10 mouse cellular contexts compared by ENCODE assay signal in the genomic region with DNA sequence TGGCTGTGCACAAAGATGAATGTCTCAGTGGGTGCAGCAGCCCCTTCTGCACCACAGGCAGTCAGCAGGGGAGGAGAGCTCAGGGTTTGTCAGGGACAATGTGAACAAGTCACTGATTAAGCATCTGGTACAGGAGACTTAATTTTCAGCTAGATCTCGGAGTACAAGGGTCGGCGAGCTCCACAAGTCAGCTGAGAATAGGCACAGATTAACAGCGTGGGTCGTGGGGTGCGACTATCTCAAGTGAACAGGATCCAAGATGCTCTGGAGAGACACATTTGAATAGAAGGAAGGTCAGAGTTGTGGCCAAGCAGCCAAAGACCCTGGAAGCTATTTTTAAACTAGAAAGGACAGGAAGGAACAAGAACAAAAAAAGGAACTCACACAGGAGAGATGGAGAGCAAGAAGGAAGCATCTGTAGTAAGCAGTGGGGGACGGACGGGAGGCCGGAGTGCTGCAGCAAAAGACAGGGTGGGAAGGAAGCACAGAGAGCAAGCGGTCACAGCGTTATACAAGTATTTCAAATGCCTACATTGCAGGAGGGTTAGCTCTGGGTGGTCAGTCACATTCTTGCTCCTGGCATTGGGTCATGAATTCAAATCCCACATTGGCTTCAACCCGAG.
DNase-seq lines count a peak whose midpoint lies in the region; ATAC-seq lines count a peak whose summit lies in the region.
"Had no signal": no experiment of that assay in that cellular context is flagged by ENCODE, and none has a peak within 500 bp of the region (broad histone marks: within the 10 kb centered on the region; RNA-seq: fewer than 3 reads in every experiment).

No protein-coding gene starts in this region.

- peak; percentile 42 to 45 for DNase-seq in heart, adult 18-20 months
- no peak for DNase-seq in heart, postnatal 4 days
- DNase-seq in 416B (ENCODE audit: low read depth) = peak; percentile 9
- no peak for DNase-seq in liver, embryonic 13.5 days
- DNase-seq in right cerebral cortex, adult 2 months (ENCODE audit: low spot score in 2 of 2) = no peak
- DNase-seq in thymus, postnatal 14 days = no peak
- DNase-seq: cerebellum, adult 8-10 months had no signal

- H3K9ac ChIP-seq in intestine, embryonic 16.5 days (ENCODE audit: low read depth, low read length) = no peak overlapping the region
- H3K9ac ChIP-seq in liver, embryonic 13.5 days = no peak overlapping the region

- peak overlapping the region; percentile 6 for H3K4me2 ChIP-seq in intestine, embryonic 16.5 days (ENCODE audit: low read depth, low read length)
- H3K4me2 ChIP-seq in liver, embryonic 13.5 days = no peak overlapping the region

- no peaks in the 10 kb centered on the region for H3K9me3 ChIP-seq in intestine, embryonic 16.5 days (ENCODE audit: control insufficient read depth, low read length)
- no peaks in the 10 kb centered on the region for H3K9me3 ChIP-seq in liver, embryonic 13.5 days (replicated peaks)
- H3K9me3 ChIP-seq: limb, embryonic 10.5 days had no signal

- H3K4me1 ChIP-seq in intestine, embryonic 16.5 days (ENCODE audit: control insufficient read depth, insufficient read depth, low read length) = peaks cover 64% of the 10 kb centered on the region
- peaks cover 82% of the 10 kb centered on the region for H3K4me1 ChIP-seq in liver, embryonic 13.5 days (replicated peaks)

- ATAC-seq in intestine, embryonic 16.5 days = no peak
- ATAC-seq in liver, embryonic 13.5 days (ENCODE audit: low read depth) = no peak
- ATAC-seq in cerebellum, adult (ENCODE audit: insufficient number of reproducible peaks, low FRiP score, low TSS enrichment) = no peak

- WGBS in intestine, embryonic 16.5 days = 75% methylated on average over 12 of the region's 12 CpGs
- 15% methylated on average over 12 of the region's 12 CpGs for WGBS in liver, embryonic 13.5 days (ENCODE audit: insufficient replicate concordance)

- 0 out of 2 replicates have a peak, but pooled peaks cover 4% of the 10 kb centered on the region for H3K36me3 ChIP-seq in intestine, embryonic 16.5 days (ENCODE audit: control insufficient read depth, insufficient read depth, low read length)
- H3K36me3 ChIP-seq in liver, embryonic 13.5 days = no peaks in the 10 kb centered on the region

- no peaks in the 10 kb centered on the region for H3K27me3 ChIP-seq in intestine, embryonic 16.5 days (replicated peaks; ENCODE audit: control insufficient read depth, insufficient read depth, low read length)
- 0 out of 2 replicates have a peak, but pooled peaks cover 4% of the 10 kb centered on the region for H3K27me3 ChIP-seq in liver, embryonic 13.5 days

- H3K27ac ChIP-seq in intestine, embryonic 16.5 days (ENCODE audit: low read length) = peak overlapping the region; percentile 26
- H3K27ac ChIP-seq in liver, embryonic 13.5 days = peak overlapping the region; percentile 8; the same call in 1 of the 2 replicates
- H3K27ac ChIP-seq: limb, embryonic 10.5 days had no signal

- no peak overlapping the region for H3K4me3 ChIP-seq in intestine, embryonic 16.5 days (ENCODE audit: low read length)
- no peak overlapping the region for H3K4me3 ChIP-seq in liver, embryonic 13.5 days (replicated peaks)
- H3K4me3 ChIP-seq: limb, embryonic 10.5 days had no signal

Comparison
In these comparisons a context has a peak if more than half of its experiments do, and no peak if none do; other contexts are left out.
1. DNase-seq: peak in heart, adult 18-20 months (2 of 2) and 416B (single experiment); none in heart, postnatal 4 days (single experiment), liver, embryonic 13.5 days (single experiment), right cerebral cortex, adult 2 months (0 of 2) and thymus, postnatal 14 days (single experiment).